Mouse (Mus musculus): ENCODE results near the gene Fam71e1.
A peak's percentile ranks its signal among the peaks of the same experiment; 100 is the strongest.

The Fam71e1 gene

DNA sequence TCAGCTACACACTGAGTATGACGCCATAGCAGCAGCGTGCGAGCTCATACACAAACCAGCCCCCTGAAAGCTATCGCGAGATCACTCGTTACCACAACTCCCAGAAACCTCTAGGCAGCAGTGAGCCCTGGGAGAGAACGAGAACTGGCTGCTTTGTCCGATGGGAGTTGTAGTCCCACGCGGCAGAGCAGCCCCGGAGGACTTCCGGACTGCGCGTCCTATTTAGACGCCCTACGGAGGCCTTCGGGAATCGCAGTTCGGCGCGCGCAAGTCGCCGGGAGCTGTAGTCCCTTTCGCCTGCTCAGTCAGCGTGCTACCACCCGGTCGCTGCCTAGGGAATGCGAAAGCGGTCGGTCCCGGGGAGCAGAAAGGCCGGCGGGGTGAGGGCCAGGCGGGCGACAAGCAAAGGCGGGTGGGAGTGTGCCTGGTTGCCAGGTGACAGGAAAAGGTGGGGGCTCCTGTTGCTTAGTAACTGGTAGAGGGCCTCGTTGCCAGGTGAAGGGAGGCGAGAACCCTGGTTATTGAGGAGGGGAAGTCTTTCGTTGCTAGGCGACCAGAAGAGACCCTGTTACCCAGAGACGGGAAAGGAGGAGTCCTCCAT lies 28.5 kb upstream of the Fam71e1 start, which contains the start of gene Josd2:
Gene Josd2, plus strand, starts transcription at position 170 of the 601 bp plus-strand sequence.
- TF ChIP-seq GATA4 (IDR thresholded peaks at IDR 0.05; ENCODE audit: insufficient replicate concordance, low read length), result peak; percentile 43; the same call in 1 of the 2 replicates

DNA sequence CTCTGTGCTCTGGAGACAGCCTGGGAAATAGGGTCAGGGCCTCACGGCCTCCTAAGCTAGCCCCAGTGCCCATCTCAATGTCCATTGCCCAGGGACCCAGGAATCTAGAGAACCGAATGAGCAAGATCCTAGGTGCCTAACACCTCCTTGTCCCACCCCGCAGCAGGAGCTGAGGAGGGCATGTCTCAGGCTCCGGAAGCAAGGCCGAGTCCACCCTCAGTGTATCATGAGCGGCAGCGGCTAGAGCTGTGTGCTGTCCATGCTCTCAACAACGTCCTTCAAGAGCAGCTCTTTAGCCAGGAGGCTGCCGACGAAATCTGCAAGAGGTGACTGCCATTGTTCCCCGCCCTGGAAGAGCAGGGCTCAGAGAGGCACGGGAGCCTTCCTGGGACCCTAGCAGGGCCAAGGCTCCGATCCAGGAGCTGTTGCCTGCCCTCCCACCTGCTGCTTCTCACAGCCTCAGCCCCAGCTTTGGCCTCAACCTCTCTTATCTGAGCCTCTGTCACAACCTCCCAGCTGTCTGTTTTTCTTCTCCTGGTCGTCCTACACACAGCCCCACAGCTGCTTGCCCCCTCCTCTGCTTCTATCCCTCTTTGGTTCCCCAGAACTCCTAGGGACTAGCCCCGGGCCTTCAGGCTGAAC lies 27.6 kb upstream of the Fam71e1 start:
- no peak for TF ChIP-seq GATA4 (IDR thresholded peaks at IDR 0.05; ENCODE audit: insufficient replicate concordance, low read length)

DNA sequence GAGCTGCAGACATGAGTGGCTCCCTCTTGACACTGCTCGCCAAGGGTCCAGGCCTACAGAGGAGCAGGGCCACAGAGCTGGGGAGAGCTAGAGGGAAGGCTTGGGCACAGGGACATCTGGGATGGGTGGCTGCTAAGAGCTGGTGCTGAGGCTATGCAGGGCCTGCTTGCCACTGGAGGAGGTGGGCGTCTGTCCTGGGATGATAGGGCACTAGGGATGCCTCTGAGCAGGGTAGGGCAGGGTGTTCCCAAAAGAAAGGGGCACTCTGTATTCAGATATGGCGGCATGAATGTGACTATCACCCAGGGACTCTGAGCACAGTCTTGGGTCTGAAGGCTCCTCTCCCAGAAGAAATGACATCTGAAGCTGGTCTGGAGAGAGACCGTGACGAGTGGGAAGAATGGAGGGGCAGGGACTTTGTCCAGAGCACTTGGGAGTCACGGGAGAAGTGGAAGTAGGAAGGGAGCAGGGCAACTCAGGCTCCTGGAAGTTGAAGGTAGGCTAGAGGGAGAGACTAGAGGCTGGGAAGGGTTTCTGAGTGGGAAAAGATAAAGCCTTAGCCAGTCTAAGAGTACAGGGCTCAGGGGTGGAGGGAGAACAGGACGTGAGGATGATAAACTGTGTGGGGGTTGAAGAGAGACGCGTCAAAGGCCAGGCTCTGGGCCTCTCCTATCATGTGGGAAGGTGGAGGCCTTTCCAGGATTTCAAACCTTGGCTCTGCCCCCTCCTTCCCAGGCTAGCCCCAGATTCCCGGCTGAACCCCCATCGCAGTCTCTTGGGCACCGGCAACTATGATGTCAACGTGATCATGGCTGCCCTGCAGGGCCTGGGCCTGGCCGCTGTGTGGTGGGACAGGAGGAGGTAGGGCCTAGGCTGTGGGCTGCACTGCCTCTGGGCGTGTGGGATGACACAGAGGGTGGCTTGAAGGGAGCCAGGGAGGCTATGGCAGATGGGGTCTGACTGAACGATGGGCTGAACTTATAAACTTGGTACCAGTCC lies 26.4 kb upstream of the Fam71e1 start:
- no peak for TF ChIP-seq GATA4 (IDR thresholded peaks at IDR 0.05; ENCODE audit: insufficient replicate concordance, low read length)

DNA sequence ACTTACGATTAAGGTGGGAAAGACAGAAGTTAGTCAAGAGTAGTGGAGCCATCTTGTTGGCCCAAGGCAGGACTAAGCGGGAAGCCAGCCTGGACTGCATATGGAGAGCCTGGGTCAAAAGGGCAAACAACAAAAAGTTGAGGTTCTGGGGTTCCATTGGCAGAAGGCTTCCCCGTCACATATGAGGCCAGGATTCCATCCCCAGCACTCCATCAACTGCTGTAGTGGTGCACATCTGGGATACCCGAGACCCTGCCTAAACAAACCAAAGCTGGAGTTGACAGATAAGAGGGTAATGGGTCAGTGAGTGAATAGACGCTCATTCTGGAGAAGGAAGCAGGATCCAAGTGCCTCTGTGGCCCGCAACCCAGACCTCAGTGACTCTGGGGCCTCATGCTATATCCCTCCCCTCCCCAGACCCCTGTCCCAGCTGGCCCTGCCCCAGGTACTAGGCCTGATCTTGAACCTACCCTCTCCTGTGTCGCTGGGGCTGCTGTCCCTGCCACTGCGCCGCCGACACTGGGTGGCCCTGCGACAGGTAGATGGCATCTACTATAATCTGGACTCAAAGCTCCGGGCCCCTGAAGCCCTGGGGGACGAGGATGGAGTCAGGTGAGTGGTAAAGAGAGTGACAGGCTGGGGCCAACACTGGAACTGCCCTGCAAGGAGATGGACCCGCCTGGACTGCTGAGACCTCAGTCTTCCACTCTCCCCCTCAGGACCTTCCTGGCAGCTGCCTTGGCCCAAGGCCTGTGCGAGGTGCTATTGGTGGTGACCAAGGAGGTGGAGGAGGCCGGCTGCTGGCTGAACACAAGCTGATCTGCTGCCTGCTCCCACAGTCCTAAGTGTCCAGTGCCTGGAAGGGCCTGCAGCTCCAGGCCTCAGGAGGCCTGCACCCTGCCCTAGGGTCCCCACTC lies 25.4 kb upstream of the Fam71e1 start:
- no peak for TF ChIP-seq GATA4 (IDR thresholded peaks at IDR 0.05; ENCODE audit: insufficient replicate concordance, low read length)

DNA sequence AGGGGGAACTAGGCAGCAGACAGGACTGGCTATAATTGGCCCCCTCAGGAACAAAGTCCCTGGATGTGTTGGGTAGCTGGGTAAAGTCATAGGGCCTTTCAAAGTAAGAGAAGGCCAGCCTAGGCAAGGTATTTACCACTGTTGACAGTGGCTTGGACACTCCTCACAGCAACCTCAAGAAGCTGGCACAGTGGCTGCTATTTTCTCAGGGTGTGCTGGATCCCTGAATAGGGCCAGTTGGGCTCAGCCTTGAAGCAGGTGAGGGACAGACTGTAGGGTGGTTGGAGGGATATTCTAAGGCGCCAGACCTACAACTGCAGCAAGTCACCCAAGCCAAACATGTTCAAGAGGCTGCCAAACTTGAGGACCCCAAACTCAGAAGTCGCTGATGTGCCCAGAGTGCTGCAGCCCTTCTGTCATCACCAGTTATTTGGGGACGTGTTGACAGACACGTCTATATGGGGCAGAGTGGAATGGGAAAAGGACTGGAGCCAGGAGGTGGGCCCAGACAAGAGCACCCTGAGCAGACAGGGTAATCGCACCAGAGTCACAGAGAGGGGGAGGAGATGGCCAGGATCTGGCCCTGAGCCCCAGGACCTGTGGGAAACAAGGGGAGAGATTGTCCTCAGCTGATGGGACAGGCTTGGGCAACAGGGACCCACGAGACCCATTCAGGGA lies 24.4 kb upstream of the Fam71e1 start:
- no peak for TF ChIP-seq GATA4 (IDR thresholded peaks at IDR 0.05; ENCODE audit: insufficient replicate concordance, low read length)

DNA sequence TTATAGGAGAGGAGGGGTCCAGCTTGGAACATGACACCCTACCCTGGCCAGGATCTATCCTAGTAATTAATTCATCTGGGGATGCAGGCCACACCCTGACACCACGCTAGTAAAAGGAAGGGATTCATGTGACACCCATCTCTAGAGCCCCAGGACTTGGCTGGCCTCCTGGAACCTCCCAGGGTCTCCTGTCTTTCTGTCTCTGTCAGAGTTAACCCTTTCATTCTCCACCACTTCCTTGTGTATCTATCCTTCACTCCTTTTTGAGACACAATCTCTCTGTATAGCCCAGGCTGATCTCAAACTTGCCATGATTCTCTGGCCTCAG lies 23.9 kb upstream of the Fam71e1 start:
- no peak for TF ChIP-seq GATA4 (IDR thresholded peaks at IDR 0.05; ENCODE audit: insufficient replicate concordance, low read length)

DNA sequence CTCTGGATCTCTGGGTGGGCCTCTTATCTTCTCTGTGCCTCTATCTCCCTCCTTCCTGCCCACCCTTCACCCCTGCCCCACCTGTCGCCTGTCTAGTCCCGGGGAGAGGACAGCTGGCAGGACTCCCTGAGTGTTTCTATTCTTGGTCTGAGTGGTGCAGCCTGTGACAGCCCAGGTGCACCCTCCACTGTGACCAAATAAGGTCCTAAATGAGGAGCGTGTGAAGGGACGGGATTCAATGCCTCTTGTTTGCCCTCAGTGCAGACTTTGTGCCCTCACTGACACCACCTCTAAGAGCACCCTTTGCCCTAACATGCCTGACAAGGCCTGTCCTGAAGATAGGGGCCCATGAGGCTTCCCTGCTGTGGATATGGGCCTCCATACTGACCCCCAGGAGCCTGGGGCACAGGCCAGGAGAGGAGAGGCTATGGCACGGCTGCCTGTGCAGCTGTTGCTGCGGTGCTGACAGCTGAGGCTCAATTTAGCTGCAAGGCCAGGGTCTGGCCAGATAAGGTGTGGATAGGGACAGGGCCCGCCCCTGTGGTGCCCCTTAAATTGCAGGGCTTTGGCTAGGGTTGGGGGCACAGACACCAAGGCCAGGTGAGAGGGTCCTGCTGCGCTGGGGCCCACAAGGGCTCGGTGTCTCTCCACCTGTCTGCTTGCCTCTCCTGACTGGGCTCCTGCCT lies 23.3 kb upstream of the Fam71e1 start:
- no peak for TF ChIP-seq GATA4 (IDR thresholded peaks at IDR 0.05; ENCODE audit: insufficient replicate concordance, low read length)

DNA sequence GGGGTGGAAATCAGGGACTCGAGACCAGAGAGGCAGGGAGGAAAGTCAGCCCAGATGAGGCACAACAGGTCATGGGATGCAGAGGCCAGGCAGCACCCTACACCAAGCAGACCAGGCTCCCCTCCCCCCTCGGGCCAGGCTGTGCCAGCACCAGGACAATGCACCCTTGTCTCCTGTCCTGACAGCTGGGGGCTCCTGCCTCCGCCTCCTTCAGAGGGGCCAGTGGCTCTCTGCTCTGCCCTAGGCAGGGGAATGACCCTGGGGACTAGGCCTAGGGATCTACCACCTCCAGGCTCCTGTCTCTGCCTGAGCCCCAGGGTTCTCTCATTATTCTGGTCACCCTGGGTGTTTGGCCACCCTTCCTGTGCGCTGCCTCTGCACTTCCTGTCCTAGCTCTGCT lies 22.0 kb upstream of the Fam71e1 start:
- no peak for TF ChIP-seq GATA4 (IDR thresholded peaks at IDR 0.05; ENCODE audit: insufficient replicate concordance, low read length)

DNA sequence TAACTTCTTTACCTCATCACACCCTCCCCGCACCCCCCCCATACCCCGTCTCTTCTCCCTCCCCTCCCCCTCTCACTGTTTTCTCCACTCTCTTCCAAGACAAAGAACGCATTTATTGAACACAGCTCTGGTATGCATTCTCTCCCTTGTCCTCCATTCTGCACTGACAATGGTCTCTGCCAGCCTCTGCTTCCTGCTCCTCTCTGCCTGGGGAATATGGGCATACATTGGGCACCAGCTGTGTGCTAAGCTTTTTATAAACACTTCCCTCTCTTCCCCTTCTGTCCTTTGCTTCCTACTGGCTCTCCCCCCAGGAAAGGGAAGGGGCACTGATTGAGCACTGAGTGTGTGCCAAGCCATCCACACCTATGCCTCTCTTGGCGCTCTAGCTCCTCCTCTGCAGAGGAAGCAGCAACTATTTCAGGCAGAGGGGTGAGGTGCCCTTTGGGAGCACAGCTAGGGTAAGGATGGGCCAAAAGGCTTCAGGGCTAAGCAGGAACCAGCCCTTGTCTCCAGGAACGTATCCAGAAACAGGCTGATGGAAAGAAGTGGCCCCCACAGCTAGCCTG lies 21.3 kb upstream of the Fam71e1 start:
- no peak for TF ChIP-seq GATA4 (IDR thresholded peaks at IDR 0.05; ENCODE audit: insufficient replicate concordance, low read length)

DNA sequence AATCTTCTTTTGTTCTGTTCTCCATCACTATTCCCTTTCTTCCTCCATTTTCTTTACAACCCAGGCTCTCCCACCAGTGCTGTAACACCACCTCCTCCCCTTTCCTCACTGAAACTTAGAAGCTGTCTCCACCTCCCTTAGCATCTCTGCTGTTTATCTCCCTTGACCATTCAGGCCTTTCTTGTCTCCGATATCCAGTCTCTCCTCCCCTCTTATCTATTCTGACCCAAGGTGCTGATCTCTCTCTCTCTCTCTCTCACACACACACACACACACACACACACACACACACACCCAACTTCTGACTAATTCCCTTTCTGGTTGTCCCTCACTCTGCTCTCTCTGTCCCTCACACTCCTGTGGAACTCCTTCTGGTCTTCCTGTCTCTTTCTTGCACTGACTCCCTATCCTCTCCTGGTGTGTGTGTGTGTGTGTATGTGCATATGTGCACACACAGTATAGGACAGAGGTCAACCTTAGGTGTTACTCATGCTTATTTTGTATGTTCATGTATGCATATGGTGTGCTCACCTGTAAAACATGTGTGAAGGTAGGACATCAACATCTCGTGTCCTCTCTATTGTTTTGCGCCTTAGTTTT lies 13.4 kb upstream of the Fam71e1 start:
- no peak for TF ChIP-seq GATA4 (IDR thresholded peaks at IDR 0.05; ENCODE audit: insufficient replicate concordance, low read length)

DNA sequence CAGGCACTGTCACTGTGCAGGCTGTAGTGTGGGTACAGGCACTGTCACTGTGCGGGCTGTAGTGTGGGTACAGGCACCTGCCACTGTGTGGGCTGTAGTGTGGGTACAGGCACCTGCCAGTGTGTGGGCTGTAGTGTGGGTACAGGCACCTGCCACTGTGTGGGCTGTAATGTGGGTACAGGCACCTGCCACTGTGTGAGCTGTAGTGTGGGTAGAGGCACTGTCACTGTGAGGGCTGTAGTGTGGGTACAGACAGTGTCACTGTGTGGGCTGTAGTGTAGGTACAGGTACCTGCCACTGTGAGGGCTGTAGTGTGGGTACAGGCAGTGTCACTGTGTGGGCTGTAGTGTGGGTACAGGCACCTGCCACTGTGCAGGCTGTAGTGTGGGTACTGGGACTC lies 12.3 kb upstream of the Fam71e1 start:
- TF ChIP-seq GATA4 (IDR thresholded peaks at IDR 0.05; ENCODE audit: insufficient replicate concordance, low read length), result no peak

DNA sequence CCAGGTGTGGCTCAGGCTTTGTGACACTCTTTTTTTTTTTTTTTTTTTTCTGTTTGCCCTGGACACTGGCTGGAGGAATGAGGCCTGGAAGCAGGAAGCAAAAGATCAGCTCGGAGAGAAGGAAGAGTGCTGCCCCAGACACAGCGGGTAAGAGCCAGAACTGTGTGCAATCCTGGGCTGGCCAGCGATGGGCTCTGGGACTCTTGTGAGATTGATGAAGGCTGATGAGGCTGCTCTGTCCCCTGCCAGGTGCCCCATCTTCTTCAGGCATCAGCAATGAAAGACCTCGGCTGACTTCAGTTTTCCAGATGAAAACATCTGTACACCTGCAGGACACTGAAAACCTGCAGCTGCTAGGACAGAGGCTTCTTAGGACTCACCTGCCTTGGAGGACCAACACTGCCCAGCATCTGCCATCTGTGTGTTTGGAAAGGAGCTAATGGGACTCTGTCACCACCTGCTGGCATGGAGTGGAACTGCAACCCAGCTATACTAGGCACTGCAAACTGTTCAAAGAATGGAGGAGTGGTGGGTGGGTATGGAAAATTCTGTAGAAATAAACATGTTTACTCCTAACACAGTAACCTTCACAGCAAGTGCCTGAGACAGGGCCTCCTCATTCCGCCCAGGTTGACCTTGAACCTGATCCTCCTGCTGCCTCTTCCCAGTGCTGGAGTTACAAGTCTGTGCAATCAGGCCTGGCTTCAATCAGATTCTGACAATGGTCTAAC lies 11.4 kb upstream of the Fam71e1 start:
- no peak for TF ChIP-seq GATA4 (IDR thresholded peaks at IDR 0.05; ENCODE audit: insufficient replicate concordance, low read length)
